Mouse (Mus musculus): ENCODE data around the gene Zc3hav1l.

The Zc3hav1l gene

GRCm38 (mm10) chr6:38263393-38264159, 35.5 kb downstream of the Zc3hav1l start:
- DNase-seq (ENCODE audit: low spot score): no peak

- DNase-seq (ENCODE audit: low spot score): no peak
Measured at GRCm38 (mm10) chr6:38261877-38262276, 37.2 kb downstream of the Zc3hav1l start.

- no peak for DNase-seq (ENCODE audit: low spot score)
Measured at GRCm38 (mm10) chr6:38257506-38257905, 41.6 kb downstream of the Zc3hav1l start.

GRCm38 (mm10) chr6:38256793-38257192, 42.3 kb downstream of the Zc3hav1l start:
- no peak for DNase-seq (ENCODE audit: low spot score)

- DNase-seq (ENCODE audit: low spot score): no peak
Measured at GRCm38 (mm10) chr6:38255794-38256193, 43.3 kb downstream of the Zc3hav1l start.

GRCm38 (mm10) chr6:38253736-38254641, 45.1 kb downstream of the Zc3hav1l start, which contains the start of gene D630045J12Rik:
Gene D630045J12Rik (minus strand): TSS chr6:38254009.
- DNase-seq (ENCODE audit: low spot score): peak; percentile 75

GRCm38 (mm10) chr6:38252766-38253735, 46.0 kb downstream of the Zc3hav1l start:
- DNase-seq (ENCODE audit: low spot score): no peak

GRCm38 (mm10) chr6:38252139-38252538, 46.9 kb downstream of the Zc3hav1l start:
- DNase-seq (ENCODE audit: low spot score): no peak

GRCm38 (mm10) chr6:38251464-38251863, 47.6 kb downstream of the Zc3hav1l start:
- DNase-seq (ENCODE audit: low spot score): no peak

- DNase-seq (ENCODE audit: low spot score): no peak
Measured at GRCm38 (mm10) chr6:38247362-38247761, 51.7 kb downstream of the Zc3hav1l start.

- no peak for DNase-seq (ENCODE audit: low spot score)
Measured at GRCm38 (mm10) chr6:38244806-38245205, 54.3 kb downstream of the Zc3hav1l start.

- no peak for DNase-seq (ENCODE audit: low spot score)
Measured at GRCm38 (mm10) chr6:38244167-38244566, 54.9 kb downstream of the Zc3hav1l start.

GRCm38 (mm10) chr6:38242833-38243232, 56.2 kb downstream of the Zc3hav1l start:
- DNase-seq (ENCODE audit: low spot score): no peak

- no peak for DNase-seq (ENCODE audit: low spot score)
Measured at GRCm38 (mm10) chr6:38242295-38242830, 56.7 kb downstream of the Zc3hav1l start.

- DNase-seq (ENCODE audit: low spot score): no peak
Measured at GRCm38 (mm10) chr6:38241508-38241907, 57.6 kb downstream of the Zc3hav1l start.

GRCm38 (mm10) chr6:38240618-38241017, 58.4 kb downstream of the Zc3hav1l start:
- no peak for DNase-seq (ENCODE audit: low spot score)

- DNase-seq (ENCODE audit: low spot score): no peak
Measured at GRCm38 (mm10) chr6:38238382-38238781, 60.7 kb downstream of the Zc3hav1l start.
